Mouse (Mus musculus): ENCODE measurements at regions not wholly inside any gene's neighbourhood (a gene's known extent, or its start where the extent isn't known, plus 50 kb on each side); places are given as distances from the start of the nearest gene placed in this dataset.

- no peak for DNase-seq (ENCODE audit: inconsistent age in 2 of 2, low spot score in 1 of 2)
These were observed 234.9 kb upstream of the Klf4 start for GRCm38 (mm10) chr4:55767133-55767532.

DNA sequence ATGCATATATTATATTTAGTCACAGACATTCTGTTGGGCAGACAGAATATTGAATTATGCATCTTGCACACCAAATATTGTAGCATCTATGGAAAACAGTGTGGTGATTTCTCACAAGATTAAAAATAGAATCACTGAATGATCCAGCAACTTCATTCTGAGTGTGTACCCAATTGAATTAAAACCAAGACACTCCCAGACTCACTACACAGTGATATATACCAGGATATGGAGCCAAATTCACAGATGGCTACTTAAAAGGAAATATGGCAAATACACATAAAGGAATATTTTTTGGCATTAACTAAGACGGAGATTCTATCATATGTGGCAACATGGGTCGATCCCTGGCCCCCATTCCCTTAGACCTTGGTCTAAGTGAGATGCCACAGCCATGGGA lies 233.5 kb upstream of the Klf4 start:
- no peak for DNase-seq (ENCODE audit: inconsistent age in 2 of 2, low spot score in 1 of 2)

DNA sequence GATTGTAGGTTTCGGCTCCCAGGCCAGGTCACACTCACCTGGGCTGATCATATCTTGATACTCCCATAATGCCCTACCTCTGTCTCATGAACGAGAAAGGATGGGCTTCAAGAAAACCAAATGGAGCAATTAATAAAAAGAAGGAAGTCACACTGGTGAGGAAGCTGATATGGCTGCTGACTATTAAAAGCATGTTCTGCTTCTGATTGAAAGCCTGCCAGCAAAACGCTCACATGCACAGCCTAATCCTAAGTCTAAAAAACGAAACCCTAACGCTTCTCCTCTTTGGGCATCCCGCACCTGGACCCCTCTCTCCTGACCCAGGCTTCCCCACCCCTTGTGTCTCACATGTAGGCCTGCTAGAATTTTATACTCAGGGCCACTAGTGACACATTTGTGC lies 230.8 kb upstream of the Klf4 start:
- no peak for DNase-seq (ENCODE audit: inconsistent age in 2 of 2, low spot score in 1 of 2)

DNA sequence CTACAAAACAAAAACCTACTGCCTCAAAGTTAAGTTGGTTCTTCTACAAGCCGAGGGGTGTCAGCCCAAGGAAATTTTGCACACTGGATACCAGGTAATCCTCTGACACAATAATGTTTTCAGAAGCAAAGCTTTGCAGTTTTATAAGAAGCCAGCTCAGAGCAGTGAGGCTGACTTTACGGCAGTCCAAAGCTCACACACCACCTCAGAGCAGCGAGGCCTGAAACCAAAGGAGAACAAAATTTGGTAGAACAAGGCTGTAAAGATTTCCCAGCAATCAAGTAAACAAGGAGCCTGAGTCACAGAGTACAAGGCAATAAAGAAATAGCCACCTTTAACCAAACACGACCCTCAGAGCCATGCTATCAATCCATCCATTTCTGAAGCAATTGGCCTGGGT lies 230.1 kb upstream of the Klf4 start:
- DNase-seq (ENCODE audit: inconsistent age in 2 of 2, low spot score in 1 of 2), result no peak

DNA sequence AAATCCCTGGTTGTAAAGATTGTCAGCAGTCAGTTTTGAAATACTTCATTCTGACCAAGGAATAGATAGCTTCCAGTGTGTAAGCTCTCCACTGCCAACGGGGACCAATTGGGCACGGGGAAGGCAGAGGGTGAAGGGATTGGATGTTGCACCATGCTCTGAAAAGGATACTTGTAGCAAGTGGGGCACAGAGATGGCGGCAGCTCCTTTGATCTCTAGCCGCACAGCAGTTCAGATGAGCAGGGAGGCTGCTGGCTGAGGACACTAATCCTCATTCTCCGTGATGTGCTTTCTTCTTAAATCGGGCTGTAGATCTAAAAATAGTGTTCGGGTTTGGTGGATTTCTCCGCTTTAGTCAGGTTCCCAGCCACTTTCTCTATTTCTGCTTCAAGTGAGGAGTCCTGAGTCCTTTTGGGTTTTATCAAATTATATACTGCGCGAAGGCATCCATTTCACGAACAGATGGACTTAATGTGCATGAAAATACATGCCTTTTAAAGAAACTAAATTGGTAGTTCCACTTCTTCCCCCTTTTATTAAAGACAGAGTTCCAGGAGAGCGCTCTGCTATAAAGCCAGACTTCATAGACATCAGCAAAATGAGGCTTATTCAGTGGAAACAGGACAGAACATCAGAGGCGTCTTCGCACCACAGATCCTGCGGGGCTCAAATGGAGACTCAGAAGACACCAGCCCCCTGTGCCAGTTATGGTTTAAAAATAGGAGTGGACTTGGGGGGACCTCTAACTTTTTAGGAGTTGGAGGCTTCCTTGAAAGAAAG lies 225.1 kb upstream of the Klf4 start:
- peak; percentile 12 to 31 for DNase-seq (ENCODE audit: inconsistent age in 2 of 2, low spot score in 1 of 2)

- peak in 1 of 2 experiments; percentile 63 for DNase-seq (ENCODE audit: inconsistent age in 2 of 2, low spot score in 1 of 2)
These were observed 217.8 kb upstream of the Klf4 start for GRCm38 (mm10) chr4:55749949-55750600.

- peak in 1 of 2 experiments; percentile 49 for DNase-seq (ENCODE audit: inconsistent age in 2 of 2, low spot score in 1 of 2)
These were observed 209.1 kb upstream of the Klf4 start for GRCm38 (mm10) chr4:55741355-55741754.

DNA sequence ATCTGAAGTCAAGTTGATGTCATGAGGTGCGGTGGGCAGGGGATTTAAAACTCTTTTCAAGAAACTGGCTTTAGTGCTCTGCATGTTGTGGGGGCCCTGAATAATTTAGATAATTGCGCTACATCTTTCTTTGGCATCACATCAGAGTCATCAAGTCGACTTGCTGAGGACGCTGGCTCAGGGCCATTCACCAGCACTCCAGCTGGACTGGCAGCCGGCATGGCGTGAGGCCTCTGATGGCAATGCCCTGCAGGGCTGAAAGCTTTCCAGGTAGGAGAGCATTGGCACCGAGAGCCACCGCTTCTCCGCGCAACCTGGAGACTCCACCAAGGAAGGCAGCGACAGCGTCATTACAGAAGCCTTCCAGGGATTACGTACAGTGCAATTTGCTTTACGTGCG lies 207.8 kb upstream of the Klf4 start:
- peak; percentile 23 to 60 for DNase-seq (ENCODE audit: inconsistent age in 2 of 2, low spot score in 1 of 2)

- no peak for DNase-seq (ENCODE audit: inconsistent age in 2 of 2, low spot score in 1 of 2)
These were observed 206.4 kb upstream of the Klf4 start for GRCm38 (mm10) chr4:55738714-55739113.

DNA sequence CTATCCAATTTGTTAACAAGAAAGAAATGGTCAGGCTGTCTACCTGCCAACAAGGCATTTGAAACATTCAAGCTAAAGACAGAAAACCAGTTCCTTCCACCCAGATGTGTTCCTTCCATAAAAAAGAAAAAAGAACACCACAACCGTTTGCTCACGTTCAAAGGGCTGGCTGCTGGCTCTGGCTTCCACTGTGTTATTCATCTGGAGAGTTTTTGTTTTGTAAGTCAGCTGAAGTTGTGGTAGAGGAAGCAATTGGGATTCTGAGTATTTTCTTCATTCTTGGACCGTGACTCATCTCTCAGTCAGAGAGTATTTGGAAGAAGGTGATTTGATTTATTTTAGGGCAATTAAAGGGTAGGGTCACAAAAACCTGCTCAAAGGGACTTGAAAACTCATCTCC lies 203.2 kb upstream of the Klf4 start:
- no peak for DNase-seq (ENCODE audit: inconsistent age in 2 of 2, low spot score in 1 of 2)

GRCm38 (mm10) chr4:55734331-55734730 lies 202.1 kb upstream of the Klf4 start:
- peak in 1 of 2 experiments; percentile 41 for DNase-seq (ENCODE audit: inconsistent age in 2 of 2, low spot score in 1 of 2)

DNA sequence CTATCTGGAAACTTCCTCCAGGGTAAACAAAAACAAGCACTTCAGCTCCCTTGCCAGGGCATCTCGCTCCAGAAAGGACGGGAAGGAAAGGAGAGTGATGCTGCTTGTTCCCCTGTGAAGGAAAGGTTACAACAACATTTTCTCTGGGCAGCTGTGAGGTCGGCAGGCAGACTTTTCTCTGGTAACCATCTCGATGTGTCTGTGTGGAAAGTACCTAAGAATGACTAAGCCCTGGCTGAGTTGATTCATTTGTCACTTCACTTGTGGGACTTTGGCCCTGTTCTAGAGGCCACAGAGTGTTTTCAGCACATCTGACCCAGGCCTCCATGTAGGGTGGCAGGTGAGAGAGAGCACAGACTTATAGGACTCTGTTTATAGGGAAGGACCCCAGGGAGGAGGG lies 201.0 kb upstream of the Klf4 start:
- DNase-seq (ENCODE audit: inconsistent age in 2 of 2, low spot score in 1 of 2), result peak; percentile 25 to 73

GRCm38 (mm10) chr4:55732006-55732405 lies 199.7 kb upstream of the Klf4 start:
- DNase-seq (ENCODE audit: inconsistent age in 2 of 2, low spot score in 1 of 2), result peak; percentile 73 to 88

GRCm38 (mm10) chr4:55730266-55730665 lies 198.0 kb upstream of the Klf4 start:
- no peak for DNase-seq (ENCODE audit: inconsistent age in 2 of 2, low spot score in 1 of 2)

DNA sequence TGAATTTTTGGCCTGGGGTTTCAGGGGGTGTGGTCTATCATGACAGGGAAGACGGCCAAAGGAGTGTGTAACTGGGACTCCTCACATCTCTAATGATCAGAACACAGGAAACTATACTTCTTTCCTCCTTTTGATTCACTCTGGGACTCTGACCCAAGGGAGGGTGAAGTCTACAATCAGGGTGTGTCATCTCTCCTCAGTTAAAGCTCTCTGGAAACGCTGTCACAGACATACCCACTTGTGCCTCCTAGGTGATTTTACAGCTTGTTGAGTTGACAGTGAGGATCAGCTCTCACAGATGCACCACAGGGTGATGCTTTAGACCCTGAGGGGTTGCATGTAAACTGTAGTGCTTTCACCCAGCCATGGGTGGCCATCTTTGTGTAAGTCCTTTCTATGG lies 194.9 kb upstream of the Klf4 start:
- no peak for DNase-seq (ENCODE audit: inconsistent age in 2 of 2, low spot score in 1 of 2)

DNA sequence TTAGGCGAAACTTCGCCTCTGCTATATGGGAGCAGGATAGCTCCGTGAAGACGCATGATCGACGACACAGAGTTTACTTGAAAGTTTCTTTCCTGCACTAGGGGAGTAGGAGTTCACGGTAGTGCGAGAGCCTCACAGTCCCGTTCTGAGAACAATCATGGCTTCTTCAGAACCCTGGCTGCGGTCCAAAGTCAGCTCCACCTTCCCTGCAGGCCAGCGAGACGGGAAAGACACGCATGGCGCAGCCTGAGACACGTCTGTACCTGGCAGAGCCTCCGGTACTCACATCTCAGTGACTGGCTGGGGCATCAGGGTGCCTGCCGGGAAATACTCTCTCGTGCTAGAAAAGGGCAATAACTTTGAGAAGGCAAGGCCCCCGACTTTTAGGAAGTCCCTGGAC lies 193.8 kb upstream of the Klf4 start:
- DNase-seq (ENCODE audit: inconsistent age in 2 of 2, low spot score in 1 of 2), result no peak

DNA sequence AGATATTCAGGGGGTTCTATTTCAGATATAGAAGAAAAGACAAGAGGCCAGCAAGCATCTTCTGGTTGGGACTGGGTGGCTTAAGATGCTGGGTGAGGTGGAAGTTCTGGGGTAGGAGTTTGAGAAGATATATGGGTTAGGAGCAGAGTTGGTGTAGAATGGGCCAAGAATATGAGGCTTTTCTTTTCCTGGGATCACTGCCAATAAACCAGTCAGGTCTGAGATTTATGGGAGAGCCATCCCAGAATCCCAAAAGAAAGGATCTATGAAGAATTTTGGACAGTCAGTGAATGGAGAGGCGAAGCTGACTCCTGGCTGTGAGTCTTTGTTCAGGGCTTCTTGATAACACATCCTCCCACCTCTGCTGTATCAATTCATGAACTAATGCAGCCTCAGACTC lies 192.0 kb upstream of the Klf4 start:
- DNase-seq (ENCODE audit: inconsistent age in 2 of 2, low spot score in 1 of 2), result no peak

GRCm38 (mm10) chr4:55723124-55723523 lies 190.9 kb upstream of the Klf4 start:
- DNase-seq (ENCODE audit: inconsistent age in 2 of 2, low spot score in 1 of 2), result no peak

DNA sequence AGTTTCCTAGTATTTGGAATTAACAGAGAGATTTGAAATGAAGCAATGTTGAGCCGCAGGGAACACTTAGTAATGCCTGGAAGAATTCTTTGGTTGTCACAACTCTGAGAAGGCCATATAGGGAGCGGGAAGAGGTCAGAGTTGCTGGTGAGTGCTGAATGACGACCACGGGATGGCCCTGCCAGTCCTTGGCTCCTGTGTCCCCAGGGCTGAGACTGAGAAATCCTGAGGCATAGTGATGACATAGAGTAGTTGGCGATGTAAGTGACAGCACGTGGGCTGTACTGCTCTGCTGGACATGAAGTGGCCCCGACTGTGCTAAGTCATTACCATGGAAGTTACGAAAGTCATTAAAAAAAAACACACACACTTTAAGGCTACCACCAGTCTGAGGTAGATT lies 190.1 kb upstream of the Klf4 start:
- no peak for DNase-seq (ENCODE audit: inconsistent age in 2 of 2, low spot score in 1 of 2)

DNA sequence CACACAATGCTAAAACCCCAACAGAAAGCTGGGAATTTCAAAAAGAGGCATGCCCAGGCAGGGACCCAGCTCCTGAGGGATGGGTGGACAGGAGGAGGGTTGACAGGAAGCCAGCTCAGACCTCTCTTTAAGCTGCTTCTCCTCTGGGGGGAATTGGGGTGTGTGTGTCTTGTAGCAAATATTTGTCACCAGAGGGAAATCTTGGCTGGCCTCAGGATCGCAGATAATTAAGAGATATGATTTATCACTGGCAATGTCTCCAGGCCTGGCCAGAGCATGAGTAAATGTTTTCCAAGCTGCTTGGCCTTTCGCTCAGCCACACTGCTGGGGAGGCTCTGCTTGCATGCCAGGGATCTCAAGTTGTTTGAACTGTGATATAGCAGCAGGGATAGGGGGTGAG lies 189.6 kb upstream of the Klf4 start:
- DNase-seq (ENCODE audit: inconsistent age in 2 of 2, low spot score in 1 of 2), result peak; percentile 43 to 81

- DNase-seq (ENCODE audit: inconsistent age in 2 of 2, low spot score in 1 of 2), result peak; percentile 50 to 89
These were observed 186.2 kb upstream of the Klf4 start for GRCm38 (mm10) chr4:55718438-55718837.

- DNase-seq (ENCODE audit: inconsistent age in 2 of 2, low spot score in 1 of 2), result peak; percentile 27 to 81
These were observed 183.9 kb upstream of the Klf4 start for GRCm38 (mm10) chr4:55716161-55716651.

All from adrenal gland, adult (tissue).